Comparison of ENCODE assay signal across 9 mouse cellular contexts in the genomic region with DNA sequence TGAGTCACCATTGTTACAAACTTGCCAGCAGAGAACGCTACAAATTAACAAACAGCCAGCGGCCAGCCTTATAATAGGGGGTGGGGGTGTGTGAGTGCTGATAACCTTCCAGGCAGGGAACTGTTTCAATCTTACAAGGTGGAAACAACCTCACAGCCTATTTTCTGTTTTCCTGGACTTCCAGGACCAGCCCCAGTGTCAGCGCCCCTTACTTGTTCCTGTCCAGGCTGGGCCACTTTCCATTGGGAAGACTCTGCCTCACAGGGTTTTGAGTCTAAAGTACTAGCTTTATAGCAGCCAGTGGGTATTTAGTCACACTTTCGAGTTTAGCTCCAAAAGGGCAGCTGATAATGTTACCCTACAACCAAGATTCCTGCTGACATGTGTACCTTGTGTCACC. TPM values are rescaled to one million over a fixed set of nuclear protein-coding genes. Genes with fewer than 3 reads are reported as not detected.
DNase-seq lines count a peak whose midpoint lies in the region; ATAC-seq lines count a peak whose summit lies in the region.
"Had no signal": no experiment of that assay in that cellular context is flagged by ENCODE, and none has a peak within 500 bp of the region (broad histone marks: within the 10 kb centered on the region; RNA-seq: fewer than 3 reads in every experiment).

No protein-coding gene starts in this region.

- WGBS in intestine, embryonic 16.5 days, result 35% methylated on average over 4 of the region's 4 CpGs
- WGBS in macrophage (ENCODE audit: missing documents), result 88% methylated on average over 4 of the region's 4 CpGs

- no peaks in the 10 kb centered on the region for H3K27me3 ChIP-seq in intestine, embryonic 16.5 days (replicated peaks; ENCODE audit: control insufficient read depth, insufficient read depth, low read length)

- DNase-seq in adrenal gland, adult (ENCODE audit: inconsistent age in 2 of 2, low spot score in 1 of 2), result peak; percentile 42 to 86
- DNase-seq in adrenal gland, postnatal 25 days, result no peak
- peak; percentile 29 for DNase-seq in R1 (ENCODE audit: low read depth, low spot score)
- no peak for DNase-seq in urinary bladder, postnatal 10 days (ENCODE audit: low spot score)
- no peak for DNase-seq in thymus, postnatal 25 days
- DNase-seq in right cerebral cortex, postnatal 14 days, result no peak
- DNase-seq: lung, postnatal 14 days had no signal

- peak; percentile 19 for ATAC-seq in intestine, embryonic 16.5 days

- H3K36me3 ChIP-seq in intestine, embryonic 16.5 days (ENCODE audit: control insufficient read depth, insufficient read depth, low read length), result no peaks in the 10 kb centered on the region
- no peaks in the 10 kb centered on the region for H3K36me3 ChIP-seq in macrophage (ENCODE audit: inconsistent target)

- H3K4me3 ChIP-seq in intestine, embryonic 16.5 days (ENCODE audit: low read length), result peak overlapping the region; percentile 31
- H3K4me3 ChIP-seq in macrophage (ENCODE audit: inconsistent target), result no peak overlapping the region

- peak overlapping the region; percentile 88 for H3K4me2 ChIP-seq in intestine, embryonic 16.5 days (ENCODE audit: low read depth, low read length)

- H3K4me1 ChIP-seq in intestine, embryonic 16.5 days (ENCODE audit: control insufficient read depth, insufficient read depth, low read length), result peaks cover 58% of the 10 kb centered on the region

- H3K9me3 ChIP-seq in intestine, embryonic 16.5 days (ENCODE audit: control insufficient read depth, low read length), result no peaks in the 10 kb centered on the region

- H3K79me2 ChIP-seq in macrophage (ENCODE audit: inconsistent target), result peaks cover 60% of the 10 kb centered on the region

- H3K27ac ChIP-seq in intestine, embryonic 16.5 days (ENCODE audit: low read length), result peak overlapping the region; percentile 57
- H3K27ac ChIP-seq in macrophage, result peak overlapping the region; percentile 22

- H3K9ac ChIP-seq in intestine, embryonic 16.5 days (ENCODE audit: low read depth, low read length), result peak overlapping the region; percentile 53

RNA-seq across cellular contexts. Expression of gene Atp1a1, which starts 2.8 kb away (rescaled TPM):
- total RNA-seq in adrenal gland, postnatal 25 days (2021), result 768 and 861 TPM in 2 replicates
- 262 and 319 TPM in 2 replicates for polyA plus RNA-seq in intestine, embryonic 16.5 days (2015; fragmentation: Nextera tagmentation; extraction: Ambion mirVana)
- 100 to 1,000 TPM in 3 of 26 experiments, 10 to 100 TPM in 23; 21.3 to 208 (median 41.7) TPM for total RNA-seq in macrophage (2018; cell fraction: chromatin; rRNA removed)
- 100 to 1,000 TPM in 19 of 26 experiments, 10 to 100 TPM in 7; 73.2 to 225 (median 128) TPM for total RNA-seq in macrophage (2018; cell fraction: cytosol; rRNA removed)
- 100 to 1,000 TPM in 23 of 26 experiments, 10 to 100 TPM in 3; 86.0 to 312 (median 124) TPM for total RNA-seq in macrophage (2018; cell fraction: nucleus; rRNA removed)
- 155 to 277 TPM (median 164 TPM) in 3 replicates for polyA plus RNA-seq in macrophage (2018)

Comparison
In these comparisons a context has a peak if more than half of its experiments do, and no peak if none do; other contexts are left out.
1. DNase-seq: peak in adrenal gland, adult (2 of 2) and R1 (single experiment); none in adrenal gland, postnatal 25 days (single experiment), urinary bladder, postnatal 10 days (single experiment), thymus, postnatal 25 days (single experiment) and right cerebral cortex, postnatal 14 days (single experiment).